Mouse (Mus musculus) hindbrain, postnatal 0 days (tissue): ENCODE data around the gene Cfap97d2. TPM values are rescaled to one million over a fixed set of nuclear protein-coding genes. Genes with fewer than 3 reads are reported as not detected.
A peak's percentile ranks its signal among the peaks of the same experiment; 100 is the strongest.

Experiments used
- ATAC-seq: fragments of 200-750 bp; cut with Nextera tagmentation; 2 replicates; pipeline ENCODE4 v1.8.0; 2017; ENCODE audit warnings: mild to moderate bottlenecking, moderate TSS enrichment, moderate library complexity
- DNase-seq: peaks from one replicate; pipeline ENCODE4 v3.0.0-alpha.2; 2015; ENCODE audit warnings: low spot score
- H3K27ac ChIP-seq: fragments of 300-500 bp; sonication (generic); 2 replicates; pipeline ENCODE4 v1.5.1; 2014; ENCODE audit warnings: mild to moderate bottlenecking
- H3K27me3 ChIP-seq: fragments of 300-500 bp; sonication (generic); 2 replicates; pipeline ENCODE4 v1.6.1; 2014; ENCODE audit warnings: low read length, mixed read lengths; ENCODE audit not compliant: insufficient read depth
- H3K36me3 ChIP-seq: fragments of 300-500 bp; sonication (generic); 2 replicates; pipeline ENCODE4 v1.6.1; 2014; ENCODE audit warnings: low read length, mixed read lengths; ENCODE audit not compliant: insufficient read depth
- H3K4me1 ChIP-seq: fragments of 300-500 bp; sonication (generic); 2 replicates; pipeline ENCODE4 v1.6.1; 2014; ENCODE audit warnings: antibody characterized with exemption, low read length, mixed read lengths; ENCODE audit not compliant: insufficient read depth
- H3K4me2 ChIP-seq: fragments of 300-500 bp; sonication (generic); 2 replicates; pipeline ENCODE4 v1.6.1; 2014; ENCODE audit warnings: low read depth, mild to moderate bottlenecking, low read length, moderate library complexity, mixed read lengths
- H3K4me3 ChIP-seq: fragments of 300-500 bp; sonication (generic); 2 replicates; pipeline ENCODE4 v1.5.1; 2014; ENCODE audit warnings: low read length
- H3K9ac ChIP-seq: fragments of 300-500 bp; sonication (generic); replicated peaks from 2 replicates; pipeline ENCODE4 v1.6.1; 2014; ENCODE audit warnings: mild to moderate bottlenecking, low read length, moderate library complexity, mixed read lengths
- H3K9me3 ChIP-seq: fragments of 300-500 bp; sonication (generic); 2 replicates; pipeline ENCODE4 v1.6.1; 2016; ENCODE audit warnings: low read length, mixed read lengths
- CTCF ChIP-seq: IDR thresholded peaks from 2 replicates; pipeline ENCODE4 v1.5.1; 2016; ENCODE audit warnings: antibody characterized with exemption, control low read depth, low read depth
- WGBS: fragments of 180-500 bp; shearing (Covaris S2); extraction: QIAGEN DNeasy Blood & Tissue Kit; methylation state at CpG from one replicate; pipeline ENCODE4 v1.1.7; 2014; 5-methylcytosine and 5-hydroxymethylcytosine counted together
- polyA plus RNA-seq: library from polyadenylated mRNA; unstranded; fragments of >200 nt; fragmentation: Nextera tagmentation; extraction: Ambion mirVana; gene quantifications from 2 replicates; pipeline ENCODE4 v1.2.1, GENCODE M21; 2015
- total RNA-seq: library from RNA; depleted of rRNA; stranded (reverse); fragments of >200 nt; gene quantifications from 2 replicates; pipeline ENCODE4 v1.2.3, GENCODE M21; 2014

The Cfap97d2 gene
- total and polyA plus RNA-seq, 2 experiments from 2014 or later, result 0.84 to 1.8 TPM

DNA sequence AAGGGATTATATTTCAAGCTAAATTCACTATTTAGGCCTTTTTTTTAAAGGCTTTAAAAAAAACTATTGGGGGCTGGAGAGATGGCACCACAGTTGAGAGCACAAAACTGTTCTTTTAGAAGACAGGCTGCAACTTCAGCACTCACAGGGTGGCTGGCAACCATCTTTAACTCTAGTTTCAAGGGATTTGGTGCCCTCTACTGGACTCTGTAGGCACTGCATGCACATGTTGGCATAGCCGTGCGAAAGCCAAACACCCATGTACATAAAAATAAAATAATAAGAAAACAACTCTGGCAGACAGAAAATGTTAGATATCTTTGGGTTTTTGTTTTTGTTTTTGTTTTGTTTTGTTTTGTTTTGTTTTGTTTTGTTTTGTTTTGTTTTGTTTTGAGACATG lies 48.0 kb downstream of the Cfap97d2 start:
- Histone ChIP-seq H3K36me3 (no peaks in the 10 kb centered on the region), H3K4me2 (no peak overlapping the region), H3K27me3 (no peaks in the 10 kb centered on the region), H3K9me3 (0 out of 2 replicates have a peak, but pooled peaks cover 2% of the 10 kb centered on the region), H3K4me3 (no peak overlapping the region), H3K27ac (no peak overlapping the region), H3K4me1 (peaks cover 10% of the 10 kb centered on the region), H3K9ac (no peak overlapping the region)
- DNase-seq (peak; percentile 90), ATAC-seq (no peak)
- WGBS, result 18% methylated on average over 2 of the region's 2 CpGs
- peak; percentile 89 for TF ChIP-seq CTCF

DNA sequence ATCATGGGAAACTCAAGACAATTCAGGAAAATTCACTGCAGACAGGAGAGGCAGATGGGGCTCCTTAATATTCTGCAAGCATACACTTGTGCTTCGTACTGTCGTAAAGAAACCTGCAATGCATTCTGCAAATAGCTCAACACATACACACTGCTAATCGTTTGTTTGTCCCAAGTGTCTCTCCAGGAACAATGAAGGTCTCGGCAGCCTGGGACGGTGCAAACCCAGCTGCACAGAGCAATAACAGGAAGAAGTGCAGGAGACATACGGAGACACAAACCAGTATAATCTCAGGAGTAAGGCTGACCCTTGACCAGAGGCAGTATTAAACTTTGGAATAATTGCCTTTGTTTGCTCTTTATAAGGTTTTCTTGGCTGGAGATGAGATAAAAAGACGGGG lies 50.8 kb downstream of the Cfap97d2 start:
- Histone ChIP-seq H3K9me3 (no peaks in the 10 kb centered on the region), H3K9ac (no peak overlapping the region), H3K36me3 (0 out of 2 replicates have a peak, but pooled peaks cover 5% of the 10 kb centered on the region), H3K4me1 (peaks cover 16% of the 10 kb centered on the region), H3K4me2 (peak overlapping the region; percentile 82; the same call in 1 of the 2 replicates), H3K4me3 (no peak overlapping the region), H3K27me3 (no peaks in the 10 kb centered on the region), H3K27ac (no peak overlapping the region)
- DNase-seq (no peak), ATAC-seq (no peak)
- no peak for TF ChIP-seq CTCF
- WGBS, result 68% methylated on average over 7 of the region's 7 CpGs

DNA sequence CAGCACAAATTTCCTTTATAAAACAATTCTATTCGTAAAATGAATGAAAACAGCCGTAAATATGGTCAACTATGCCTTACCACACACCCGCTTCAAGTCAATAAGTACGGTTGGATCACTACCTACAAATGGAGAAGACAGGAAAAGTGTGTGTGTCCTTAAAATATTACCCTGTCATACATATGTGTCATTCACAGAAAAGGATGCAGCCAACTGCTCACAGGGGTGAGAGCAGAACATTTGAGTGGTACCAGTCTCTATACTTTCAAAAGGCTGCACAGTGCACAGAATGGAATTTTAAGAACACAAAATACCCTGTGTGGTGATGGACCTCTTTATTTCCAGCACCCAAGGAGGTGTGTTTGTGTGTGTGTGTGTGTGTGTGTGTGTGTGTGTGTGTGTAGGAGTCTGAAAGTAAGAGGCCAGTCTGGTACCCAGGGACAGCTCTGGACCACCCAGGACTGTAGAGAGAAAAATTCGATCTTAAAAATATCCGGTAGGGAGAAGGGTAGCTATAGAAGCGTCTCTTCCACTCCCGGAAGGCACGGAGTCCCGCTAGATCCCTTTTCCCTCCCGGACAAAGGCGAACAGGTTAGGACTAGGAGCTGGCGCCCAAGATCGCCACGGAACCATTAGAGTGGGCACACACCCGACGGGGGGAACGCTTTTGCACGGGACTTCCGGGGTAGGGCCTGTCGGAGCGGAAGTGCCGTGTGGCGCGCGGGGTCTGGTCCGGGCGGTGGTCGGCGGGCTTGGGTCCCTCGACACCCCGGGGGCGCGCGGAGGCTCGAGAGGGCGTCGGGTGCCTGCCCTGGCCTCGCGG lies 51.5 kb downstream of the Cfap97d2 start, which contains the start of gene Cdc16:
Cdc16 (plus strand) TSS at position 695 of the 823 bp plus-strand sequence.
- DNase-seq, result peak; percentile 95
- peak within 1 kb of the TSS; percentile 82 for H3K4me2 ChIP-seq
- WGBS, result 9% methylated on average over 40 of the region's 40 CpGs
- peaks cover 16% of the 10 kb centered on the region for H3K4me1 ChIP-seq
- H3K36me3 ChIP-seq, result peaks cover 9% of the 10 kb centered on the region; the same call in 1 of the 2 replicates
- peak within 1 kb of the TSS; percentile 91 for H3K9ac ChIP-seq
- H3K9me3 ChIP-seq, result no peaks in the 10 kb centered on the region
- TF ChIP-seq CTCF, result no peak
- peak within 1 kb of the TSS; percentile 89 for H3K27ac ChIP-seq
- ATAC-seq, result peak; percentile 97
- peak within 1 kb of the TSS; percentile 100 for H3K4me3 ChIP-seq
- no peaks in the 10 kb centered on the region for H3K27me3 ChIP-seq

DNA sequence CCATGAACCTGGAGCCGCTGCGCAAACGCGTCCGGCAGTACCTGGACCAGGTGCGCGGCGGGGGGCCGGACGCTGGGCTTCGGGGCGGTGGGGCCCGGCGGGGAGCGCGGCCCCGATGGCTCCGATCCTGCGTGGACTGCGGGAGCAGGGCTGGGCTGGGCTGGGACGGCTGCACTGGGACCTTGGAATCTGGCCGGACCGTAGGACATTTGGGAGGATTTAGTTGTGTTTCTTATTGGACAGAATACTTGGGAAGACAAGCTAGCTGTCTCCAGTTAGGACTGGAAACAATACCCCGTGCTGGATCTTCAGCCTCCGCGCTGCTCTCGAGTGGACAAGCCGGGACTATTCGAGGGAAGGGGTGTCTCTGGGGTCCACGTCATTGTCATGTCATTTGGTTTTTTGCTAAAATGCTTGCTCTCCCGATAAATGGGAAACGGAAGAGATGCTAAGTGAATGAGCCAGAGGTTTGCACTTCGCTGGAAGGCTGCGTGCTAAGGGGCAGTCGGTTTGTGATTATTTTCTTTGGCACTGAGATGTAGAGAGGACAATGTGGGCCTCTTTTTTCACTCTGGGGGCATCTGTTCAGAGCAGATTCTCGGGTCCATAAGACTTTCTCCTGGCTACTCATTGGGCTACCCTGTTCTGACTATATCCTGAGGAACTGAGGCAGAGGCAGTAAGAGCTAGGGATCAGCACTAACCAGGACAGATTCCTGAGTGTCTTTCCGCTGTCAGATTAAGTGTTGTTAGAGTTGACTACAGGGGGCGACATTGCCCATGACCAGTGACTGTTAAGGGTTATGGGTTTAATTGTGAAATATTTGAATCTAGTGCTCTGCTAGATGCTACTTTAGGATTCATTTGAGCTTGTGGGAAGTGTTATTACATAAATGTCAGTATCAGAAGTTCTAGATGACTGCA lies 52.4 kb downstream of the Cfap97d2 start:
- H3K4me2 ChIP-seq, result peak overlapping the region; percentile 82
- under 1% methylated on average over 38 of the region's 38 CpGs for WGBS
- no peaks in the 10 kb centered on the region for H3K9me3 ChIP-seq
- peaks cover 18% of the 10 kb centered on the region for H3K36me3 ChIP-seq
- peak overlapping the region; percentile 91 for H3K9ac ChIP-seq
- DNase-seq, result peak; percentile 65
- peak overlapping the region; percentile 89 for H3K27ac ChIP-seq
- H3K4me1 ChIP-seq, result peaks cover 16% of the 10 kb centered on the region
- TF ChIP-seq CTCF, result peak; percentile 72
- H3K4me3 ChIP-seq, result peak overlapping the region; percentile 100
- peak; percentile 75 for ATAC-seq
- H3K27me3 ChIP-seq, result no peaks in the 10 kb centered on the region

DNA sequence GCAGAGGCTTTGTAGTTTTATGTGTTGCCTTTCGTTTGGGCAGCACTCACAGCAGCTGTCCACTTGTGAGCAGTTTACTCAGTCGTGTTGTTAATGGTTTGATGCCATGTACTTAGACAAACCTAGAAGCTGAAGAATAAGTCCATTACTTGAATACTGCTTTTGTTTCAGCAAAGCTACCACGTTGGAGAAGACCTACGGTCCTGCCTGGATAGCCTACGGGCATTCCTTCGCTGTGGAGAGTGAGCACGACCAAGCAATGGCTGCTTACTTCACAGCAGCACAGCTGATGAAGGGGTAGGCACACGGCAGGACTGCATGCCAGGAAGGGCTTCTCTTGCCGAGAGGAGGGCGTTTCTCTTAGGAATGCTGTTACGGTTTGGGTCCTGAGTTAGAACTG lies 63.5 kb downstream of the Cfap97d2 start:
- no peak overlapping the region for H3K9ac ChIP-seq
- H3K9me3 ChIP-seq, result no peaks in the 10 kb centered on the region
- ATAC-seq (no peak), DNase-seq (no peak)
- H3K27ac ChIP-seq, result no peak overlapping the region
- H3K4me1 ChIP-seq, result no peaks in the 10 kb centered on the region
- H3K4me3 ChIP-seq, result no peak overlapping the region
- peaks cover 85% of the 10 kb centered on the region for H3K36me3 ChIP-seq
- H3K27me3 ChIP-seq, result no peaks in the 10 kb centered on the region
- no peak for TF ChIP-seq CTCF
- WGBS, result 86% methylated on average over 11 of the region's 11 CpGs
- no peak overlapping the region for H3K4me2 ChIP-seq

DNA sequence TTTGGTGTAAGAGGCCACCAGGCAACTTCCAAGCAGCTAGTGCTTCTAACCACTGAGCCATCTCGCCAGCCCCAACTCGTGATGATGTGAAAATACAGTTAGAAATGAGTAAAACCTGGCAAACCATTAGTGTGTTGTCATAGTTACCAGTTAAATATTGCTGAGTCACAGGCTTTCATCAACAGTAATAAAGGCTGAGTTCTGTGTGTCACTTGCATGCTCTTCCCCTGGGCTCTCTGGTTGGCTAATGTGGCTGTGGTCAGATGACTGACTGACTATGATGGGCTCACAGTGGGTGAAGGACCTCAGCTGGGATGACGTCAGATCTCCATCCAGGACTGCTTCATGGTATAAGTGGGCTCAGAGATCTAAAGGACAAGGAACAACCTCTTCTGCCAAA lies 74.8 kb downstream of the Cfap97d2 start:
- no peaks in the 10 kb centered on the region for H3K27me3 ChIP-seq
- 78% methylated on average over 3 of the region's 3 CpGs for whole genome bisulfite sequencing

More for the DNA sequence above, 74.8 kb downstream of the Cfap97d2 start:
- H3K36me3 ChIP-seq, result peaks cover 52% of the 10 kb centered on the region
- H3K4me1 ChIP-seq, result no peaks in the 10 kb centered on the region
- TF ChIP-seq CTCF, result no peak
- H3K4me3 ChIP-seq, result no peak overlapping the region
- H3K27ac ChIP-seq, result no peak overlapping the region
- ATAC-seq, result no peak
- no peaks in the 10 kb centered on the region for H3K9me3 ChIP-seq
- H3K4me2 ChIP-seq, result no peak overlapping the region
- no peak overlapping the region for H3K9ac ChIP-seq
- DNase-seq, result no peak
